Mouse (Mus musculus) urinary bladder, postnatal 4 days (tissue): ENCODE measurements around the gene Jun.

Source experiments
- DNase-seq, 2 experiments: peaks; one replicate each; pipeline ENCODE4 v3.0.0; 2021 to 2022; ENCODE audit warnings: low spot score in 2 of 2

Gene Jun

GRCm38 (mm10) chr4:95031158-95031557 lies 20.9 kb downstream of the Jun start:
- no peak for DNase-seq

- DNase-seq: no peak
Measured at GRCm38 (mm10) chr4:95025847-95026600, 26.0 kb downstream of the Jun start.

GRCm38 (mm10) chr4:95023350-95023953 lies 28.6 kb downstream of the Jun start:
- no peak for DNase-seq

DNA sequence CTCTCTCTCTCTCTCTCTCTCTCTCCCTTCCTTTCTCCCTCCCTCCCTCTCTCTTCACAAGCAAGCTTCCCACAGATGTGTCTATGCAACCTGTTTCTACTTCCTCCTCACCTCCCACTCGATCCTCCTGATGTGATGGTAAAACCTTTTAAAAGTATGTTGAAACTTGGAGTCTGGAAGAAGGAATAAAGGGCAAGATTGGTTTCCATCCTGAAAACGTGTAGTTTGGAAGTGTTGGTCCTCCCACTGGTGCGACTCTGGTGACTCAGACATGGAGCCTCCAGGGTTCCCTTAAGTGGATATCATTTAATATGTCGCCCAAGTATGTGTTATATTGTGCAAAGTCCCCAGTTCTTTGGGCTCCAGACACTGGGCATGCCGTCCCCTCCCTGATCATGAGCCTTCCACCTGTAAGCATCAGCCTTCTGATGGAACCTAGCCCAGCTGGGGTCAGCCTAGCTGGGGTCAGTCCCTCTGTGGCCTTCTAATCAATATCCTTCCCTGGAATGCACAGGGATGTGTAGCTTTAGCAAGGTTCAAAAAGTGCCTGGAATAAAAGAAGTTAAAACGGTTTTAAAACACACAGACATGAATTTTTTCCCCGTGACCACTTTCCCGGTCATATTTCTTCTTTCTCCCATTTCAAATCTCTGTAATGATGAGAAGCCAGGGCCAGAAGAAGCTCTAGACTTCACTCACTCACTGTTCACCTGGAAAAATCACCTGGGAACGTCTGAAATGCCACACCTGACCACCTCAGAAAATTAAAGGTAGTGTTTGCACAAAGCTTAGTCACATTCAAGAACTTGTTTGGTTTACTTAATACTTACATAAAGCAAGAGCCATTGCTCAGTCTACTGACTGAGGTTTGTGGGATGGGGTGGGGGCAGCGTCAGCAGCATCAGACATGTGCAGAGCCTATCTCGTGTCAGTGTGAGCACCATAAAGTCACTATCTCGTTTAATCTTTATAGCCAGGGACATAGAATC lies 30.1 kb downstream of the Jun start:
- no peak for DNase-seq

- DNase-seq: no peak
Measured at GRCm38 (mm10) chr4:95020201-95020600, 31.8 kb downstream of the Jun start.

DNA sequence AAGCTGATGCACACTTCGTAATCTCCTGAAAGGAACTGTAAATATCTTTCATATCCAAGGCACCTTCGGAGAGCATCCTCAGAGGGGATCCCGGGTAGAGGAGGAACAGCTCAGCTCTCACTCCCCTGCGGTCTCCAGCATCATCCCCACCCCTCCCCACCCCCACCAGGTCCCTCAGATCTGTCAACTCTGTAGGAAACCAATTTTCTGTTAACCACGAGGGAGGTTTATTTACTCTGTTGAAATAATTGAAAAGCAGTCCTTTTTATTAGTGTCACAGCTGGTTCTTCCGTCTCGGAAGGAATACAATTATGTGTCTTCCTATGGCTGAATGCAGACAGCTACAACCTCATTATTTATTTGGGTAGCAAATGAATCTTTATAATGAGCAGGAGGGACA lies 33.8 kb downstream of the Jun start:
- no peak for DNase-seq

DNA sequence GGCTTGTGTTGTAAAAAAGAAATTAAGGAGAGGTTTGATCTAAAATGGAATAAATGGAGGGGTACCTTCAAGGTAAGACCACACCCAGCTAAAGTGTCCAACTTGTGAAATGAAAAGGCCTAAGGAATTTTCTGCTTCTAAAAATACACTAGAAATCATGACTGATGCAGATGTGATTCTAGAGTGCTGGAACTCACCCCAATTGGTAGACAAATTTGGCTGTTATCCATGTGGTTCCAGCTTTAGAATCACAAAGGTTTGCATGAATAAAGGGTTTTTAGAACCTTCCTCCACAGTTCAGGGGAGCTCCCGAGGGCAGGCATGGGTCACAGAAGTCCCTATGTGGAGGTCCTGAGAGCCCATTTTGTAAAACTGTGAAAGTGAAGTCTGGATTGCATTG lies 39.3 kb downstream of the Jun start:
- no peak for DNase-seq

- DNase-seq: no peak
Measured at GRCm38 (mm10) chr4:95012256-95012655, 39.8 kb downstream of the Jun start.

- peak; percentile 34 to 82 for DNase-seq
Measured at GRCm38 (mm10) chr4:95008175-95009057, 43.6 kb downstream of the Jun start.

DNA sequence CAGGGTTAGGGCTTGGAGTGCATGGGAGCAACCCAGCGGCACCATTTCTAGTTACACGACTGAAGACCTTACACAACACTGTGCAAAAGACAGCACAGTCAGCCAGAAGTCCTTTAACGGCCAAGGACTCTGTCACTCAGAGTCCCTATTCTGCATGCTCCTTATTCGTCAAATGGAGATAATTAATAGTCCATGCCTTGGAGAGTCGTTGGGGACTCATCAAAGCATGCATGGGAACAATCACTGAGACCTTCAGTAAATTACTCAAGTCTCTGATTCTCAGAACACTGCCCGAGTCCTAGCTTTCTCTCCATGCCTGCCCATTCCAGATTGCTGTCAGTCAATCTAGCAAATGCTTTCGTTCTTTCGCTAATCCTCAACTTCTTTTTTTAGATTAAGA lies 44.3 kb downstream of the Jun start:
- DNase-seq: no peak

- DNase-seq: no peak
Measured at GRCm38 (mm10) chr4:95005251-95005830, 46.7 kb downstream of the Jun start.

- no peak for DNase-seq
Measured at GRCm38 (mm10) chr4:95001043-95001775, 50.8 kb downstream of the Jun start.

DNA sequence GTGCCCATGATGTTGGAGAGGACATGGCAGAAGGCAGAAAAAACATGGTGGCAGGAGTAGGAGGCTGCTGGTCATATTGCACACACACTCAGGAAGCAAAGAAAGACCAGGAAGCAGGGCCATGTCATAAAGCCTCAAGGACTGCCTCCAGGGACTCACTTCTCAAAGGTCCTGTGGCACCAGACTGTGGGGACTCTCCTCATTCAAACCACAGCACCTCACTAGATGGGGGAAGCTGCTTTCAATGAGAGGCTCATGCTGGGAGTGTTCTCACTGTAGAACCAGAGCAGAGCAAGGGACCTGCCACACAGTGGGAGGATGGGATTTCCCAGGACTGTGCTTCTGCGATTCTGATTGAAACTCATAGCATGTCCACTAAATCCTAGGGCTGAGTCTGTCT lies 51.9 kb downstream of the Jun start:
- DNase-seq: no peak

- DNase-seq: no peak
Measured at GRCm38 (mm10) chr4:94999249-94999648, 52.8 kb downstream of the Jun start.
